Mouse (Mus musculus) neural tube, embryonic 12.5 days (tissue): ENCODE measurements around the gene Styxl1. TPM values are rescaled to one million over a fixed set of nuclear protein-coding genes. Genes with fewer than 3 reads are reported as not detected.

Experiments
- ATAC-seq: fragments of 200-750 bp; cut with Nextera tagmentation; 2 replicates; pipeline ENCODE4 v1.8.0; 2017; ENCODE audit warnings: low read depth, mild to moderate bottlenecking, moderate TSS enrichment, moderate library complexity; ENCODE audit not compliant: low FRiP score
- H3K27ac ChIP-seq: fragments of 300-500 bp; sonication (generic); 2 replicates; pipeline ENCODE4 v1.5.1; 2016
- H3K27me3 ChIP-seq: fragments of 300-500 bp; sonication (generic); replicated peaks from 2 replicates; pipeline ENCODE4 v1.6.1; 2016; ENCODE audit warnings: mild to moderate bottlenecking
- H3K36me3 ChIP-seq: fragments of 300-500 bp; sonication (generic); 2 replicates; pipeline ENCODE4 v1.6.1; 2016; ENCODE audit warnings: mild to moderate bottlenecking
- H3K4me1 ChIP-seq: fragments of 300-500 bp; sonication (generic); 2 replicates; pipeline ENCODE4 v1.6.1; 2016
- H3K4me2 ChIP-seq: fragments of 300-500 bp; sonication (generic); replicated peaks from 2 replicates; pipeline ENCODE4 v1.6.1; 2016; ENCODE audit warnings: mild to moderate bottlenecking
- H3K4me3 ChIP-seq: fragments of 300-500 bp; sonication (generic); 2 replicates; pipeline ENCODE4 v1.5.1; 2016
- H3K9ac ChIP-seq: fragments of 300-500 bp; sonication (generic); 2 replicates; pipeline ENCODE4 v1.6.1; 2016; ENCODE audit warnings: mild to moderate bottlenecking
- H3K9me3 ChIP-seq: fragments of 300-500 bp; sonication (generic); 2 replicates; pipeline ENCODE4 v1.6.1; 2016; ENCODE audit warnings: mild to moderate bottlenecking
- WGBS: fragments of 180-500 bp; shearing (Covaris S2); methylation state at CpG from one replicate; pipeline ENCODE4 v1.1.7; 2016; 5-methylcytosine and 5-hydroxymethylcytosine counted together
- polyA plus RNA-seq: library from polyadenylated mRNA; unstranded; fragments of >200 nt; fragmentation: Nextera tagmentation; extraction: Ambion mirVana; gene quantifications from 2 replicates; pipeline ENCODE4 v1.2.1, GENCODE M21; 2016

Styxl1 gene
- 0.30 TPM in 1 of 2 replicates, not detected in the other for polyA plus RNA-seq

GRCm38 (mm10) chr5:135777796-135778470, at the start of gene Styxl1:
Gene Styxl1 (minus strand): TSS chr5:135778385.
- ATAC-seq, result peak; percentile 94
- Histone ChIP-seq H3K27me3 (no peaks in the 10 kb centered on the region), H3K27ac (peak within 1 kb of the TSS; percentile 75), H3K9me3 (no peaks in the 10 kb centered on the region), H3K36me3 (peaks cover 15% of the 10 kb centered on the region), H3K4me3 (peak within 1 kb of the TSS; percentile 80), H3K4me1 (peaks cover 22% of the 10 kb centered on the region), H3K4me2 (peak within 1 kb of the TSS; percentile 84), H3K9ac (peak within 1 kb of the TSS; percentile 96)
- WGBS, result under 1% methylated on average over 45 of the region's 45 CpGs

- ATAC-seq, result no peak
- Histone ChIP-seq H3K9me3 (no peaks in the 10 kb centered on the region), H3K4me3 (no peak overlapping the region), H3K4me1 (peaks cover 32% of the 10 kb centered on the region), H3K36me3 (peaks cover 4% of the 10 kb centered on the region; the same call in 1 of the 2 replicates), H3K27me3 (no peaks in the 10 kb centered on the region), H3K4me2 (no peak overlapping the region), H3K9ac (no peak overlapping the region), H3K27ac (peak overlapping the region; percentile 43; the same call in 1 of the 2 replicates)
- 46% methylated on average over 6 of the region's 6 CpGs for WGBS
These were observed 48.0 kb upstream of the Styxl1 start for GRCm38 (mm10) chr5:135826225-135826624.

DNA sequence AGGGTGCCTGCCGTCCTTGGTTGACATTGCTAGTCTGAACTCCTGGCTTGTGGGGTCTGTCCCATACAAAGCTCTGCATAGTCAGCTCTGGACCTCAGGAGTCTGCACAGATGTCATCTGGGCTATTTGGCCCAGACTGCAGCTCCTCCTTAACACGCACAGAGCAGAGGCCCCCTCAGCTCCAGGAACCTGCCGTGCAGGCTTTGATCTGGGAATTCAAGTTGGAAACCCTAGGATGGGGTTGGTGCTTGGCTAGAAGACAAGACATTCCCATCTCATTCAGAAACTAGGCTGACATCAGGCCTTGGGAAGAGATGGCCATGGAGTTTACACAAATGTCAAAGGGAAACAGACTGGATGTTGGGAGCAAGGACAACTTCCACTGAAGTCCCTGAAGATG, 46.3 kb upstream of the Styxl1 start:
- Histone ChIP-seq H3K9ac (no peak overlapping the region), H3K4me1 (peaks cover 32% of the 10 kb centered on the region), H3K4me3 (no peak overlapping the region), H3K4me2 (no peak overlapping the region), H3K36me3 (peaks cover 4% of the 10 kb centered on the region; the same call in 1 of the 2 replicates), H3K9me3 (no peaks in the 10 kb centered on the region), H3K27me3 (no peaks in the 10 kb centered on the region), H3K27ac (no peak overlapping the region)
- no peak for ATAC-seq
- 49% methylated on average over 3 of the region's 3 CpGs for WGBS

DNA sequence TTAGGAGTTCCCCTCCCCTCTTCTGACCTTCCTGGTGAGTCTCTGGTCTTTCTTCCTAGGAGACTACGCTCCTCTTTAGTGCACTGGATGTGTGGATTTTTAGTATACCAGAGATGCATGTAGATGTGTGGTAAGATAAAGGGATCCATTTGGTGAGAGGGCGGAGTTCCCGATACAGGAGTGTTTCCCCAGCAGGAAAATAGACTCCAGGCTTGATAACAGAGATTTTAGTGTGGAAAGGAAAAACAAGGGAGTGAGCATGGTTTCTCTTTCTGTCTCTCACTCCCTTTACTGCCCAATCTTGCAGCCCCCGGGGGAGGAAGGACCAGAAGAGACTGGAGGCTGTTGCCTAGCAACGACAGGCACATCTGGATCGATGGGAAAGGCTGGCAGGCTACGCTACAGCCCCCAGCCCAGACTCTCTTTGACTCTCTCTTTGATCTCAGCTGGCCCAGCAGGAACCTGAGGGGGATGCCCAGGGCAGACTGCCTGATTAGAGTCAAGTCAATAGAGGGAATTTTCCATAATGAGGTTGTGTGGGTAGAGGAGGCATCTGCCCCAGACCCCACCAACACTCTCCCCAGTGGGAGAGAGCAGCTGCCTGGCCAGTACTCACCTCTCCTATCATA, 44.2 kb upstream of the Styxl1 start:
- H3K36me3 ChIP-seq, result peaks cover 4% of the 10 kb centered on the region; the same call in 1 of the 2 replicates
- peak overlapping the region; percentile 13 for H3K27ac ChIP-seq
- H3K4me1 ChIP-seq, result peaks cover 32% of the 10 kb centered on the region
- peak; percentile 84 for ATAC-seq
- H3K27me3 ChIP-seq, result no peaks in the 10 kb centered on the region
- no peak overlapping the region for H3K4me3 ChIP-seq
- H3K9me3 ChIP-seq, result no peaks in the 10 kb centered on the region
- WGBS, result 14% methylated on average over 7 of the region's 7 CpGs
- H3K9ac ChIP-seq, result 0 out of 2 replicates have a peak overlapping the region, but pooled peaks have one; percentile 9
- H3K4me2 ChIP-seq, result peak overlapping the region; percentile 40

DNA sequence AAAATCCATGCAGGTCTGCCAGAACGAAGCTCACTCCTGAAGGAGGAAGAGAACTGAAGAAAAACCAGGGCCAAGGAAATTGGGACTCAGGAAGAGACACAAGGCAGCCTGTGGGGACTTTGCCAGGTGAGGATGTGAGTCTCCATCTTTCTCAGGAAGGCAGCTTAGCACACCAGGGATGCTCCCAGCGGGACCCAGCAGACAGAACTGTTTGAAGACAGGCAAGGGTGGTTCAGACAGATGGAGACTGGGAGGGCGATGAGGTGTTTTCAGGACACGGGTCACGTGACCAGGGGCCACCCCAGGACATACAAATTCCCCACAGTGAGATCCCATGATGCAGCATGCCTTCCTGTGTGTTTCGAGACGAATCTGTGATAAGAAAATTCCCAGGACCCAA, 40.3 kb upstream of the Styxl1 start:
- H3K4me1 ChIP-seq, result peaks cover 12% of the 10 kb centered on the region
- WGBS, result 46% methylated on average over 7 of the region's 7 CpGs
- H3K4me3 ChIP-seq, result no peak overlapping the region
- H3K27ac ChIP-seq, result no peak overlapping the region
- no peak overlapping the region for H3K9ac ChIP-seq
- H3K9me3 ChIP-seq, result no peaks in the 10 kb centered on the region
- ATAC-seq, result no peak
- no peaks in the 10 kb centered on the region for H3K27me3 ChIP-seq
- H3K36me3 ChIP-seq, result no peaks in the 10 kb centered on the region
- H3K4me2 ChIP-seq, result no peak overlapping the region

- H3K4me2 ChIP-seq, result no peak overlapping the region
- H3K4me3 ChIP-seq, result no peak overlapping the region
- H3K4me1 ChIP-seq, result peaks cover 5% of the 10 kb centered on the region; the same call in 1 of the 2 replicates
- H3K27me3 ChIP-seq, result no peaks in the 10 kb centered on the region
- H3K36me3 ChIP-seq, result peaks cover 2% of the 10 kb centered on the region; the same call in 1 of the 2 replicates
- H3K9ac ChIP-seq, result no peak overlapping the region
- no peak overlapping the region for H3K27ac ChIP-seq
- ATAC-seq, result no peak
- WGBS, result 69% methylated on average over 5 of the region's 5 CpGs
- no peaks in the 10 kb centered on the region for H3K9me3 ChIP-seq
These were observed 34.8 kb upstream of the Styxl1 start for GRCm38 (mm10) chr5:135812991-135813390.

DNA sequence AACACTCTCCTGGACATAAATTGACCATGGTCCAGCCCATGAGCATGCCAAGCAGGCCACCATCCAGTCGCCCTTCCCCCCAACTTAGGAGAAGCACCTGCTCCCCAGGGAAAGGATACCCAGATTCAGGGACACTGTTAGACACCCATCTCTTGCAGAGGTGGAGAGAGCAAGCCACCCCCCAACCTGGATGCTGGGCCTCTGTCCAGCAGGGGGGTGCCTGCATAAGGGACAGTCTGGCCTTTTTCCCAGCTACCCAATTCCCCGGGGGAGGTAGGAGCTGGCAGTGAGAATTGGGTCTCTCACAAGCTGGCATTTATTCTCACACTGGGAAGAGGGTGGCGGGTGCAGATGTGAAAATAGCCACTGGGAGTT, 29.1 kb upstream of the Styxl1 start:
- Histone ChIP-seq H3K9ac (peak overlapping the region; percentile 69), H3K4me3 (peak overlapping the region; percentile 49), H3K9me3 (no peaks in the 10 kb centered on the region), H3K4me2 (peak overlapping the region; percentile 72), H3K36me3 (peaks cover 2% of the 10 kb centered on the region; the same call in 1 of the 2 replicates), H3K27me3 (no peaks in the 10 kb centered on the region), H3K27ac (no peak overlapping the region), H3K4me1 (peaks cover 19% of the 10 kb centered on the region)
- 54% methylated on average over 3 of the region's 3 CpGs for WGBS
- peak; percentile 29; the same call in 1 of the 2 replicates for ATAC-seq

DNA sequence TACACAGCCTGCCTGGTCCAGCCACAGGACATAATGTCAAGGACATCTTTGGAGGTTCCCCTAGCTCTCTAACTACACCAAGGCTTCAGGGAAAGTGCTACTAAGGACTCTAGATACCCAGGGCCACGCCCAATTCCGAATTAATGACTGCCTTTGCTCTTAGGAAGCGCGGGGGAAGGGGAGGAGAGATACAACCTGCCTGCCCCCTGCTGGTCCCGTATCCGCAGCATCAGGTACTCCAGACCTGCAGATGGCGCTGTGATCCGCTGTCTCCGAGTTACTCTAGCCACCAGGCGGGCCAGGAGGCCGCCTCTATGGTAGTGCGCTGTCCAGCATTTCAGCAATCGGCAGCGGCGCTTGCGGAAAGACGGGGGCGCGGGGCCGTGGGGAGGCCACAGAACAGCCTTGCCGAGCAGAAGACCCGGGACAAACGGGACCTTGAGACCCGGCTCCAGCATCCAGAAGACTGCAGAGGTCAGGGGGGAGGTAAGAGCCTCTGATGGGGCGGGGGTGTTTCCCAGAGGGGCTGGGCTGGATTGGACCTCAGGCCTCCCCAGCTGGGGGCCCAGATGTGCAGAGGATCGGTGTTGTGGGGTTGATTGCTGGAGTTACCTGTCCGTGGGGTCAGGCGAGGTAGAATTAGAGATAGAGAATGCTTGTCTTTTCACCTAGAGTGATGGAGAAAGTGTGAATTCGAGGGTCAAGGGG, 28.5 kb upstream of the Styxl1 start, which contains the start of gene Srrm3:
Srrm3 (plus strand) TSS at position 336 of the 708 bp plus-strand sequence.
- Histone ChIP-seq H3K27ac (no peak within 1 kb of the TSS), H3K4me3 (peak within 1 kb of the TSS; percentile 49), H3K4me1 (peaks cover 23% of the 10 kb centered on the region), H3K4me2 (peak within 1 kb of the TSS; percentile 72), H3K9ac (peak within 1 kb of the TSS; percentile 69), H3K36me3 (peaks cover 2% of the 10 kb centered on the region; the same call in 1 of the 2 replicates), H3K9me3 (no peaks in the 10 kb centered on the region), H3K27me3 (no peaks in the 10 kb centered on the region)
- peak; percentile 48; the same call in 1 of the 2 replicates for ATAC-seq
- 5% methylated on average over 29 of the region's 29 CpGs for WGBS

GRCm38 (mm10) chr5:135804735-135805134, 26.6 kb upstream of the Styxl1 start:
- Histone ChIP-seq H3K9ac (no peak overlapping the region), H3K4me3 (no peak overlapping the region), H3K27ac (no peak overlapping the region), H3K27me3 (no peaks in the 10 kb centered on the region), H3K36me3 (peaks cover 2% of the 10 kb centered on the region; the same call in 1 of the 2 replicates), H3K4me1 (peaks cover 38% of the 10 kb centered on the region), H3K4me2 (peak overlapping the region; percentile 27; the same call in 1 of the 2 replicates), H3K9me3 (no peaks in the 10 kb centered on the region)
- ATAC-seq, result no peak
- WGBS, result 57% methylated on average over 2 of the region's 2 CpGs

DNA sequence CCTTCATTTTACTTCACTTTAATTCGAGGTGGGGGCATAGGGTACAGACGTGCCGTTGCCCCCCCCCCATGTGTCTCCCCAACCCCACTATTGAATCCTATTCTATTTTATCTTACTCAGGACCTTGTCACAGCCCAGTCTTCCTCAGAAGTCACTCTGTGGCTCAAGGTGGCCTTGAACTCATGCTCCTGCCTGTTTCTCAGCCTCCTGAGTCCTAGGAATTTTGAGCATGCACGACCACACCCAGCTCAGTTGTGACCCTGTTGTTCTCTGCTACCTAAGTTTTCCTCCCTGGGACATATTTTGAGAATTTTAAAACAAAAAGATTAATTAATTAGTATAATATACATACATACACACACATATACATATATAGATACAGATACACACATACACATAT, 25.5 kb upstream of the Styxl1 start:
- Histone ChIP-seq H3K4me1 (peaks cover 38% of the 10 kb centered on the region), H3K27ac (no peak overlapping the region), H3K36me3 (no peaks in the 10 kb centered on the region), H3K27me3 (no peaks in the 10 kb centered on the region), H3K4me2 (no peak overlapping the region), H3K4me3 (no peak overlapping the region), H3K9ac (no peak overlapping the region), H3K9me3 (no peaks in the 10 kb centered on the region)
- ATAC-seq, result no peak
- 77% methylated on average over 4 of the region's 4 CpGs for WGBS

- Histone ChIP-seq H3K4me2 (no peak overlapping the region), H3K9me3 (no peaks in the 10 kb centered on the region), H3K4me1 (peaks cover 35% of the 10 kb centered on the region), H3K27me3 (no peaks in the 10 kb centered on the region), H3K27ac (no peak overlapping the region), H3K9ac (no peak overlapping the region), H3K4me3 (no peak overlapping the region), H3K36me3 (no peaks in the 10 kb centered on the region)
- 61% methylated on average over 4 of the region's 4 CpGs for WGBS
- ATAC-seq, result no peak
These were observed 24.9 kb upstream of the Styxl1 start for GRCm38 (mm10) chr5:135803135-135803534.

DNA sequence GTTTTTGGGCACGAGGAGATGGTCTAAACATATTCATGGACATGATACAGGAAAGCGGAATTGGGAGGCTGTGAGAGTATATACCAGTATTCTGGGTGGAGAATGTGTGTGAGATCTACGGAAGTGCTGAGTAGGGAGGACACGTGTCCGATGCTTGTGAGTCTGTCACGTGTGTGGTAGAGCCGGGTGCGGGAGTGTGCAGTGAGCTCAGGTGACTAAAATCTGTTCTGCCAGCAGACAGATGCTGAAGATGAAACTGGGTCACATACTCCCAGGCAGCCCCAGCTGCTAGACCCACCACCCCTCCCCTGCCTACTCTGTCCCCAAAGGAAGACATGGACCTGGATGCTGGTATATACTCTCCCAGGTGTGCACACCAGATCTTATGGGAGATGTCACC, 24.5 kb upstream of the Styxl1 start:
- no peaks in the 10 kb centered on the region for H3K36me3 ChIP-seq
- 94% methylated on average over 8 of the region's 8 CpGs for WGBS
- H3K9me3 ChIP-seq, result no peaks in the 10 kb centered on the region
- no peak overlapping the region for H3K27ac ChIP-seq
- H3K4me1 ChIP-seq, result peaks cover 31% of the 10 kb centered on the region
- no peak overlapping the region for H3K4me3 ChIP-seq
- no peak for ATAC-seq
- no peak overlapping the region for H3K9ac ChIP-seq
- H3K27me3 ChIP-seq, result no peaks in the 10 kb centered on the region
- H3K4me2 ChIP-seq, result no peak overlapping the region
